Mouse (Mus musculus) liver, postnatal 0 days (tissue): Measurements from ENCODE around the gene 4931406P16Rik.

Source experiments
- CTCF ChIP-seq: sonication (generic); IDR thresholded peaks from 2 replicates; pipeline ENCODE4 v1.5.1; 2016; ENCODE audit warnings: antibody characterized with exemption, low read depth
- EP300 ChIP-seq: IDR thresholded peaks from 2 replicates; pipeline ENCODE4 v1.6.1; 2016; ENCODE audit warnings: antibody characterized with exemption, low read depth, mild to moderate bottlenecking

DNA sequence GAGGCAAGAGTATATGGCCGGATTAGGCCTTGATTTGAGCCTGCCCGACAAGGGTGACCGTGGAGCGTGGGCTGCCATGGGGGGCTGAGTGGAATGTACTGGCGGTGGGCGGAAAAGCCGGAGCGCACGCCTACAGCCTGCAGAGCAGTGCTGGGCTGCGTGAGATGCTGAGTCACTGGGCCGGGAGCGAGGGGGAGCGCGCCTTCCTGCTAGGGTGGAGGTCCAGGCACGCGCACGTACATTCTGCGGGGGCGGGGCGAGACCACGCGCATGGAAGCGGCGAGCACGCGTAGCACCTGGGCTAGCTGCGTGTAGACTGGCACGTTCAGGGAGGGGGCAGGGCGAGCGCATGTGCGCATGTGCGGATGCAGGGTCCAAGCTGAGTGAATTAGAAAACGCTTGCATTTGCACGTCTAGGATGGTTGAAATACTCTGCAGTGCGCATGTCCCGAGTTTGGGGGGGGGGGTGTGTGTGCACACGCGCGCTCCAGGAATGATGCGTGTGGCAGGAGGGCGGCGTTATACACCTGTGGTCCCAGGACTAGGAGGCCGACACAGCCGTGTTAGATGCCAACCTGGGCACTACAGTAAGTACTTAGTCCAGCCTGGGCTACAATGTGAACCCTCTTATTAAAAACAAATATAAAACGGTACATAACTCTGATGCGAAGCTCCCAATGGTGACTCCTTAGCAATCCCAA, 79.3 kb downstream of the 4931406P16Rik start:
- TF ChIP-seq CTCF (no peak), EP300 (no peak; the same call in 1 of the 2 replicates)
